Mouse (Mus musculus) myocyte (in vitro differentiated cells): Measurements from ENCODE around the gene Eif3f. TPM values are rescaled to one million over a fixed set of nuclear protein-coding genes. Genes with fewer than 3 reads are reported as not detected.

Experiments used
- H3K27me3 ChIP-seq: one replicate; pipeline ENCODE4 v1.6.1; 2011; ENCODE audit not compliant: control insufficient read depth, insufficient read depth, insufficient read length
- H3K36me3 ChIP-seq: one replicate; pipeline ENCODE4 v1.6.1; 2011; ENCODE audit not compliant: control insufficient read depth, insufficient read depth
- H3K4me2 ChIP-seq: one replicate; pipeline ENCODE4 v1.6.1; 2011; ENCODE audit warnings: low read depth, control low read depth
- H3K4me3 ChIP-seq: one replicate; pipeline ENCODE4 v1.5.1; 2011; ENCODE audit warnings: mild to moderate bottlenecking, control low read depth, moderate library complexity
- H3K79me2 ChIP-seq: one replicate; pipeline ENCODE4 v1.6.1; 2011; ENCODE audit not compliant: control insufficient read depth, insufficient read depth
- H3ac ChIP-seq: one replicate; pipeline ENCODE4 v1.6.1; 2011; ENCODE audit not compliant: control insufficient read depth, insufficient read length
- CEBPB ChIP-seq: IDR thresholded peaks from 2 replicates; pipeline ENCODE4 v1.6.1; 2011; ENCODE audit warnings: mild to moderate bottlenecking, moderate library complexity; ENCODE audit not compliant: poor library complexity, insufficient read depth, severe bottlenecking
- E2F4 ChIP-seq: IDR thresholded peaks from one replicate; pipeline ENCODE4 v1.6.1; 2011; ENCODE audit warnings: mild to moderate bottlenecking, control low read depth, moderate library complexity; ENCODE audit not compliant: insufficient read depth
- MAX ChIP-seq: IDR thresholded peaks from one replicate; pipeline ENCODE4 v1.6.1; 2011; ENCODE audit warnings: low read depth, mild to moderate bottlenecking, control low read depth
- MYOD1 ChIP-seq, 3 experiments: IDR thresholded peaks; one replicate each; pipeline ENCODE4 v1.6.1; 2011; ENCODE audit warnings: control low read depth in 2 of 3, low read depth in 2 of 3, mild to moderate bottlenecking in 2 of 3, moderate library complexity in 1 of 3; ENCODE audit not compliant: insufficient read length in 2 of 3, control insufficient read depth in 1 of 3
- MYOG ChIP-seq, 3 experiments: IDR thresholded peaks; one replicate each; pipeline ENCODE4 v1.6.1; 2011; ENCODE audit warnings: control low read depth in 2 of 3, low read depth in 2 of 3, mild to moderate bottlenecking in 2 of 3; ENCODE audit not compliant: insufficient read length in 2 of 3, control insufficient read depth in 1 of 3, insufficient read depth in 1 of 3
- POLR2A ChIP-seq: IDR thresholded peaks from one replicate; pipeline ENCODE4 v1.6.1; 2011; ENCODE audit warnings: low read depth, mild to moderate bottlenecking, control low read depth, moderate library complexity; ENCODE audit not compliant: insufficient read length
- POLR2AphosphoS2 ChIP-seq: IDR thresholded peaks from one replicate; pipeline ENCODE4 v1.6.1; 2011; ENCODE audit warnings: low read depth, control low read depth; ENCODE audit not compliant: insufficient read length
- REST ChIP-seq: IDR thresholded peaks from one replicate; pipeline ENCODE4 v1.6.1; 2011; ENCODE audit warnings: mild to moderate bottlenecking, control low read depth, moderate library complexity; ENCODE audit not compliant: insufficient read depth, insufficient read length
- SRF ChIP-seq: IDR thresholded peaks from one replicate; pipeline ENCODE4 v1.6.1; 2011; ENCODE audit warnings: low read depth; ENCODE audit not compliant: control insufficient read depth, insufficient read length
- TCF12 ChIP-seq: IDR thresholded peaks from one replicate; pipeline ENCODE4 v1.6.1; 2011; ENCODE audit warnings: mild to moderate bottlenecking, control low read depth; ENCODE audit not compliant: poor library complexity, insufficient read depth, severe bottlenecking
- TCF3 ChIP-seq: IDR thresholded peaks from one replicate; pipeline ENCODE4 v1.6.1; 2011; ENCODE audit warnings: low read depth, control low read depth; ENCODE audit not compliant: insufficient read length
- USF1 ChIP-seq: IDR thresholded peaks from one replicate; pipeline ENCODE4 v1.6.1; 2011; ENCODE audit warnings: low read depth, mild to moderate bottlenecking, control low read depth, moderate library complexity
- polyA plus RNA-seq: library from polyadenylated mRNA; unstranded; fragments of >200 nt; fragmentation: generic; extraction: Trizol; gene quantifications from one replicate; pipeline ENCODE4 v1.2.1, GENCODE M21; 2012; ENCODE audit warnings: missing spikeins

Gene Eif3f
- polyA plus RNA-seq, 1 experiment: 268 TPM

DNA sequence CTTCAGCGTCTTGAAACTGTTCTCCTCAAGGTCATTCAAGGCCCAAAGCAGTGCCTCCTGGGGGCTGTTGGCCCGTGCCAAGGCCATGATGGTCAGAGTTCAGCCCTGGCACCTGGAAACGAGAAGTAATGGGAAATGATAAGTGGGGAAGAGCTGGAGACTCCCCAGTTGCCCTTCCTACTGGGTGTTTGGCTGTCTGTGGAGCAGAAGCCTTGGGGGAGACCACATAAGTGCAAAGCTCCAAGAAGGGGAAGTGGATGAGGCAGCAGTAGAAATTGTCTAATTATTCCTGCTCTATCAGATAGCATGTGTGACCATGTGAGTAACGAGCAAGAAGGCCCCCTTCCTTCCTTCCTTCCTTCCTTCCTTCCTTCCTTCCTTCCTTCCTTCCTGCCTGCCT lies 7.2 kb upstream of the Eif3f start:
- H3K36me3 ChIP-seq: no peaks in the 10 kb centered on the region
- TF ChIP-seq REST (no peak), USF1 (no peak), MYOG (IDR thresholded peaks at IDR 0.05; ENCODE audit: control insufficient read depth in 1 of 3, insufficient read depth in 1 of 3, insufficient read length in 2 of 3, low read depth in 2 of 3) (no peak), CEBPB (no peak)
- no peaks in the 10 kb centered on the region for H3K79me2 ChIP-seq
- H3ac ChIP-seq: no peak overlapping the region
- no peaks in the 10 kb centered on the region for H3K27me3 ChIP-seq
- no peak overlapping the region for H3K4me3 ChIP-seq
- no peak overlapping the region for H3K4me2 ChIP-seq

DNA sequence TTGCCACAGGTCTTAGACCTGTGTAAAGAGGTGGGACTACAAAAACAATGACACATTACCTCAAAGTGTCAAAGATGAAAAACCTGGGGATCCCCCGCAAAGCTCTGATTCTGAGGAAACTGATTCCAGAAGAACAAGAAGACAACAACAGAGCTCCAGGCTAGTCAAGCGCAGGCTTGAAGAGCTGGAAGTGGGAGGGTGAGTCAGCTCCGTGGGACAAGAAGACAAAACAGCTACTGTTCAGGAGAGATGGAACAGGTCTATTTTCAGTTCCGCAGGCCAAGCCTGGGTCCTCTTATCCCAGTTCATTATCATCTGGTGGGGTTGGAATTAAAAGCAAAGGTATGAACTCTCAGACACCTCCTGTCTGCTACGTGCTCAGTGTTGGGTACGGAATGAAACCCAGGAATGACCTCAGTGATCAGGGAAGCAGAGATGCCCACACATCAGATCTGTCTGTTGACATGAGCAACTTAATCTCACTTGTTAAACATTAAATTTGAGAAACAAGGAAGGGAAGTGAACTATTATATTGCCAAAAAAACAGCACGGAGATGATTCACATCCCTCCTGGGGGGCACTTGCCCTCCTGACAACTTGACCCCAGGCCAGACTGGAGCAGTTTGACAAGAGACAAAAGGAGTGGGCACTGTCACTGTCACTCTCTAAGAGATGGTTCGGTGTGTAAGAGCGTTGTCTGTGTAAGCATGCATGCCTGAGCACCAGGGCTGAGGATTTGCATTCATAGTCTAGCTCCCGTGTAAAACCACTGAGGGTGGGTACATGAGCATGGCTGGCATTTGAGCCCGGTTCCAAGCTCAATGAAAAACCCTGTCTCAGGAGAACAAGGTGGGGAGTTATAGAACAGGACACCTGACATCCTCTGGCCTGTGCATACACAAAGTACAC lies 5.7 kb upstream of the Eif3f start:
- TF ChIP-seq CEBPB (no peak), POLR2A (no peak), TCF3 (no peak), MYOD1 (IDR thresholded peaks at IDR 0.05; ENCODE audit: control insufficient read depth in 1 of 3, insufficient read length in 2 of 3, low read depth in 2 of 3) (no peak), SRF (no peak), MYOG (IDR thresholded peaks at IDR 0.05; ENCODE audit: control insufficient read depth in 1 of 3, insufficient read depth in 1 of 3, insufficient read length in 2 of 3, low read depth in 2 of 3) (no peak), MAX (no peak), TCF12 (no peak), E2F4 (no peak), REST (no peak), USF1 (no peak), POLR2AphosphoS2 (no peak)
- no peaks in the 10 kb centered on the region for H3K36me3 ChIP-seq
- H3K27me3 ChIP-seq: no peaks in the 10 kb centered on the region
- H3K4me2 ChIP-seq: no peak overlapping the region
- H3K4me3 ChIP-seq: no peak overlapping the region
- no peaks in the 10 kb centered on the region for H3K79me2 ChIP-seq
- H3ac ChIP-seq: no peak overlapping the region

DNA sequence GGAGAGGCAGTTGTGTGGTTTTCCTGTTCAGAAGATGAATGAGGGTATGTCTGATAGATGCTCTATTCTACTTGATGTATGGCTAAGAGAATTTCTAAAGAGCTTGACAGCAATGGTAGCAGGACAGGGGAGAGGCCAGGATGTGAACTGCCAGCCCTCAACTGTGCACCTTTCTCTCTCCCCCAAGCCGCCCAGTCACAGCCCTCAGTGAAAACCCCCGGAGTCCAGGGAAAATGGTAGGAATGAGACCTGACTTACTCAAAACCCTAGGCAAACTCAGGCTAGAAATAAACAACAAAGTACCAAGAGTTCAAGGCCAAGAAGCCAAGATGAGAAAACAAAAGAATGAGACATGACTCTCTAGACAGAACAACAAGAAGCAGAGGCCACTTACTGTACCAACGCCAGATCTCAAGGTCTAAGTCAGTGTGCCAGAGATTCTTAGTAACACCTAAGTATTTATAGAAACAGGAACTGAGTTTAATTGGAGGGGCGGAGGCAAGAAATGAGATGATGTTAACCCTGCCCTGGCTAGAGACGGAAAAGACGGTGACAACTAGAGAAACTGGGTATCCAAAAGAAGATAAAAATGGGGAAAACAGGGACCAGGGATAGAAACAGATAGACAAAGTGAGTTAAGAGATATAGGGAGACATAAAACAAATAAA lies 4.4 kb upstream of the Eif3f start, which contains the start of gene Nlrp10:
Gene Nlrp10, minus strand, starts transcription at position 453 of the 668 bp plus-strand sequence.
- Histone ChIP-seq H3K27me3 (no peaks in the 10 kb centered on the region), H3K36me3 (no peaks in the 10 kb centered on the region), H3K4me2 (no peak within 1 kb of the TSS), H3K79me2 (peaks cover 4% of the 10 kb centered on the region), H3ac (no peak within 1 kb of the TSS), H3K4me3 (no peak within 1 kb of the TSS)
- no peak for TF ChIP-seq REST
- TF ChIP-seq MAX: no peak
- no peak for TF ChIP-seq USF1
- TF ChIP-seq TCF12: no peak
- no peak for TF ChIP-seq CEBPB
- TF ChIP-seq MYOG (IDR thresholded peaks at IDR 0.05; ENCODE audit: control insufficient read depth in 1 of 3, insufficient read depth in 1 of 3, insufficient read length in 2 of 3, low read depth in 2 of 3): no peak
- no peak for TF ChIP-seq MYOD1 (IDR thresholded peaks at IDR 0.05; ENCODE audit: control insufficient read depth in 1 of 3, insufficient read length in 2 of 3, low read depth in 2 of 3)
- TF ChIP-seq SRF: no peak
- no peak for TF ChIP-seq POLR2AphosphoS2
- TF ChIP-seq TCF3: no peak
- TF ChIP-seq POLR2A: no peak
- no peak for TF ChIP-seq E2F4

DNA sequence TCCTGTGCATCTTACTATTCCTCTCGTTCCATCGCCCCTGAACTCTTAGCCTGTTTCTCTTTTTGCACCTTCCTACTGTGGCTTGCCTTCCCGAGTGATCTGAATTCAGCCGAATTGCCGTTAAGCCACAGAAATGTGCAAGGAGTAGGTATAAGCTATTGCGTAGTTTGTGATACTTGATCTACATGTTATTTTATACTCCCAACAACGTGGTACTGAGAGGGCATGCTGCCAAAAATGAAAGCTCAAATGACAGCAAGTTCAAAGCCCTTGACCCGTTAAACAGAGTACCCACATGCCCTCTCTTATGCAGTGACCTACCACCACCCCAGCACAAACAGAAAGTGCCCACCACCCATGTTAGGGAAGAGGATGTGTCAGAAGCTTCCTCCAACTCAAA lies 619 bp downstream of the Eif3f start:
- H3K4me2 ChIP-seq: peak overlapping the region; percentile 74
- H3K79me2 ChIP-seq: peaks cover 25% of the 10 kb centered on the region
- TF ChIP-seq MYOG (IDR thresholded peaks at IDR 0.05; ENCODE audit: control insufficient read depth in 1 of 3, insufficient read depth in 1 of 3, insufficient read length in 2 of 3, low read depth in 2 of 3): no peak
- TF ChIP-seq TCF3: no peak
- no peak for TF ChIP-seq SRF
- TF ChIP-seq TCF12: no peak
- TF ChIP-seq MAX: no peak
- TF ChIP-seq USF1: no peak
- no peak for TF ChIP-seq CEBPB
- no peak for TF ChIP-seq E2F4
- TF ChIP-seq REST: no peak
- TF ChIP-seq MYOD1 (IDR thresholded peaks at IDR 0.05; ENCODE audit: control insufficient read depth in 1 of 3, insufficient read length in 2 of 3, low read depth in 2 of 3): no peak
- no peak for TF ChIP-seq POLR2A
- TF ChIP-seq POLR2AphosphoS2: no peak

More for the DNA sequence above, 619 bp downstream of the Eif3f start:
- no peaks in the 10 kb centered on the region for H3K27me3 ChIP-seq
- H3ac ChIP-seq: peak overlapping the region; percentile 69
- H3K36me3 ChIP-seq: peaks cover 14% of the 10 kb centered on the region
- H3K4me3 ChIP-seq: peak overlapping the region; percentile 52
